Mouse (Mus musculus): Measurements from ENCODE around the gene Usp6nl. TPM values are rescaled to one million over a fixed set of nuclear protein-coding genes. Genes with fewer than 3 reads are reported as not detected.

Usp6nl gene
- polyA plus RNA-seq, 1 experiment from 2014 or later = 25.3 TPM

DNA sequence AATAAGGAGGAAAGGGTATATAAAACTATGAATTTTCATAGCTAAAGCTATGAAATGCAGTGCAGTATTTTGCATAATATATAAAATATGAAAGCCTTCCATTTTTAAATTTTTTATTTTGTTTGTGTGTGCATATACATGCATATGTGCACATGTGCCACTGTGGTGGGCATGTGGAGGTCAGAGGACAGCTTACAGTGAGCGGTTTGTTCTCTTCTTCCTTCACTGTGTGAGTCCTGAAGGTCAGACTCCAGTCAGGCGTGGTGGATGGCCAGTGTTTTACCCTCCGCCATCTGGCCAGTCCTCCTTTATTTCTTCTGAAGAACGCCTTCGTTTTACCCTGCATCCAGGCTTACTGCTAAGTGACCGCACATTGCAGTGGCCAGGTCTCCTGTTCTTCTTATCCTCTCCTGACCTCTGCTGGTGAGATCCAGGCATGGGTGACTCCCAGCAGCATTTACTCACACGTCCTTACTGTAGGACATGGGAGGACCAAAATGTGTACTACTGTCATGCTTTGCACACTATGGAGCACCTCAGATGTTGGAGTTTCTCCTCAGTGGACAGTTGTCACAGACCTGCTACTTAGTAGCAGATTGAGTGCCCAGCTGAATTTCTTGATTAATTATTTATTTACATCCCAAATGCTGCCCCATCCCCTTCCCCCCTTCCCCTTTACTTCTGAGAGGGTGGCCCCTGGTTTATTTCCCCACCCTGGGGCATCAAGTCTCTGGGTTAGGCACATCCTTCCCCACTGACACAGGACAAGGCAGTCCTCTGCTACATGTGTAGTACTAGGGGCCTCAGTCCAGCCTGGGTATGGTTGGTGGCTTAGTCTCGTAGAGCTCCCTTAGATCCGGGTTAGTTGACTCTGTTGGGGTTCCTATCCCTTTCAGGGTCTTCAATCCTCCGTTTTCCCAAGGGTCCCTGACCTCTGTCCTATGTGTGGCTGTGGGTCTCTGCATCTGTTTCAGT, 82.9 kb downstream of the Usp6nl start:
- H3K27me3 ChIP-seq = no peaks in the 10 kb centered on the region
- in situ Hi-C loops (cut with MboI; ENCODE audit: low pct_unique_long_range_greater_than_20kb) = loop anchor here (5.0 to 10.0 kb wide), 2 partner anchors 183 to 411 kb away; no protein-coding TSS in a partner anchor
- ATAC-seq (peak; percentile 89), DNase-seq (ENCODE audit: low read depth, low spot score) (peak; percentile 49)
- peak; percentile 95 for TF ChIP-seq CTCF (IDR thresholded peaks at IDR 0.05)
- ChIA-PET POLR2A (interaction anchor here (1.2 to 1.5 kb wide), 2 partner anchors 46 to 186 kb away, joined by 3 read pairs; no protein-coding TSS in a partner anchor), CTCF (interaction anchor here (0.7 to 10.0 kb wide), 7 partner anchors 11 to 190 kb away, joined by 3 to 73 read pairs (median 4); partner anchors contain the start of gene Echdc3)

DNA sequence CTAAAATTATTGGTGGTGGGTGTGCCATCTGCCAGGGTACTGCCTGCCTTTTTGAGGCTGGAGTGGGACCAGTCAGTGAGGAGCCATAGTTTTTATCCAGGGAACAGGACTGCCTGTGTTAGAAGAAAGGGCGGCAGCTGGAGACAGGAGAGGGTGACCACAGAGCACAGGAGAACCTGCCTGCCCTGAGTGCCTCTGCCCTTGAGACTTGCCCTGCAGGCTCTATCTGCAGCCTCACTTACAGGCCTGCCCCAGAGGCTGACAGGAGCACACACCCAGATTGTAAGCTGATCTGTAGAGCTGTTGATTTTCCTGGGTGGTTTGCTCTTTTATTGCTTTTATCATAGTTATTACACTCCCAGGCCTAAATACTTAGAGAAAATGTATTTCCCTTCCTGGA, 85.2 kb downstream of the Usp6nl start:
- H3K27me3 ChIP-seq = no peaks in the 10 kb centered on the region
- ATAC-seq (no peak), DNase-seq (ENCODE audit: low read depth, low spot score) (no peak)
- in situ Hi-C loops (cut with MboI; ENCODE audit: low pct_unique_long_range_greater_than_20kb) = loop anchor here (5.0 to 10.0 kb wide), 2 partner anchors 185 to 413 kb away; no protein-coding TSS in a partner anchor
- TF ChIP-seq CTCF (IDR thresholded peaks at IDR 0.05) = no peak
- CTCF ChIA-PET = interaction anchor here (1.0 kb wide), 2 partner anchors 188 to 192 kb away, joined by 3 to 5 read pairs; no protein-coding TSS in a partner anchor
- POLR2A ChIA-PET = interaction anchor here (0.8 kb wide), 1 partner anchor 187 kb away, joined by 3 read pairs; no protein-coding TSS in a partner anchor

DNA sequence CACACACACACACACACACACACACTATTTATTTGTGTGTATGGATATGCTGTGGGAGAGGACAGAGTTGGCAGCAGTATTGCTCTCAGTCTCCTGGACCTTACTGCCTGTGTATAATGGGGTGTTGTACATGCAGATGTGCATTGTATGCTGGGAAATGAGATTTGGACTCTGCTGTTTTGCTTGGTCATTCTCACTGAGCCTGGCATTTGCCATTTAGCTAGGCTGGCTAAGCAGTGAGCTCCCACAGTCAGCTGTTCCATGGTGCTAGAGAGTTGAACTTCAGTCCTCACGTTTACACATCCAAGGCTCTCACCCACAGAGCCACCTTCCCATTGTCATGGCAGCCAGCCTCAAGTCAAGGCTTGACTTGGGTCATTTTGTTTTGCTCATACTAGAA, 90.2 kb downstream of the Usp6nl start:
- ChIA-PET POLR2A (no interaction called here), CTCF (interaction anchor here (0.7 kb wide), 1 partner anchor 1966 kb away, joined by 3 read pairs; no protein-coding TSS in a partner anchor)
- DNase-seq (ENCODE audit: low read depth, low spot score) (no peak), ATAC-seq (no peak)
- H3K27me3 ChIP-seq = no peaks in the 10 kb centered on the region
- no peak for TF ChIP-seq CTCF (IDR thresholded peaks at IDR 0.05)
- in situ Hi-C loops (cut with MboI; ENCODE audit: low pct_unique_long_range_greater_than_20kb) = no loop called here

DNA sequence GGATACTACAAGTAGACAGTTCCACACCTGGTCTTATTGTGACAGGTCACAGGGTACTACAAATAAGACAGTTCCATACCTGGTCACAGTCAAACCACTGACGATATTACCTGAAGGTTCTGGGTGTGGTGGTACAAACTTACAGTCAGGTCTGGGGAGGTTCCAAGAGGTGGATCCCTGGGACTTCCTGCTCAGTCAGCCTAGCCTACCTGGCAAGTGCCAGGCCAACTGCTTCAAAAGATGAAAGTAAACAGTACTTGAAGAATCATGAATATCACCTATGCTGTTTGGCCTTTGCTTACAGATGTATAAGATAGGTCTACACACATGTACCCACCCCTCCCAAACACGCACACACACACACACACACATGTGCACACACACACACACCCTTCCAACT, 91.3 kb downstream of the Usp6nl start:
- POLR2A ChIA-PET = no interaction called here
- CTCF ChIA-PET = no interaction called here
- no peak for DNase-seq (ENCODE audit: low read depth, low spot score)
- TF ChIP-seq CTCF (IDR thresholded peaks at IDR 0.05) = no peak
- no peak for ATAC-seq
- in situ Hi-C loops (cut with MboI; ENCODE audit: low pct_unique_long_range_greater_than_20kb) = no loop called here
- H3K27me3 ChIP-seq = no peaks in the 10 kb centered on the region

DNA sequence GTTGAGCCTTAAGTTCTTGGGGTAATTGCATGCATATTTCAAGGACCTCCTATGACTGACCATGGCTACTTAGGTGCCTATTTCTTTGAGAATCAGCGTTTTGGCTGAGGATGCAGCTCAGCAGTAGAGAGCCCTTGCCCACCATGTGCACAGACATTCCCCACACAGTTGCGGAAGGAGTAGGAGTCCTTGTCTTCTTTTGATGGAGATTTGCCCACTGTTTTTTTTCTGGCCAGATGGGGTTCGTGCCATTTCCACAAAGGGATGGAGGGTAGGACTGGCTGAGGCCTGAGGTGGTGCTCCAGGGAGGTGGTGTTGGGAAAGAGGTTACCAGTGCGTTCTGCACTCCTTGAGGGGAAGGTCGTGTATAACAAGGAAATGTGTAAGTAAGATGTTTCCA, 91.9 kb downstream of the Usp6nl start:
- H3K27me3 ChIP-seq = no peaks in the 10 kb centered on the region
- in situ Hi-C loops (cut with MboI; ENCODE audit: low pct_unique_long_range_greater_than_20kb) = no loop called here
- CTCF ChIA-PET = interaction anchor here (0.9 kb wide), 1 partner anchor 194 kb away, joined by 3 read pairs; no protein-coding TSS in a partner anchor

DNA sequence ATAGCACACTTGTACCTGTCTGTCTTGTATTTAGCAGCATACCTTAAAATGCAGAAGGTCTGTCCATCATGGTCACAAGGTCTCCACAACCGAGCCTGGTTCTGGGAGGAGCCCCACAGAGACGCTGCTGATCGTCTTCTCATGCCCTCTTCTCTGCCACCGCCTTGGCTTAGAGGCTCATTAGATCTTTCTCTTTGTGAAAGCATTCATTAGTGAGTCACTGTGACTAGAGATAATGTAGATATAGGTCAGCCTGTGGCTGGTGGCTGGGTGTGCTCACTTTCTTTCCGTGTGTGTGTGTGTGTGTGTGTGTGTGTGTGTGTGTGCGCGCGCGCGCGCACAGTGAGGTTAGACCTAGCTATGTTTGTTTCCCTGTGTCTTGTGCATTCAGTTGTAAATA, 94.7 kb downstream of the Usp6nl start:
- TF ChIP-seq CTCF (IDR thresholded peaks at IDR 0.05) = no peak
- in situ Hi-C loops (cut with MboI; ENCODE audit: low pct_unique_long_range_greater_than_20kb) = no loop called here
- POLR2A ChIA-PET = no interaction called here
- CTCF ChIA-PET = interaction anchor here (1.1 kb wide), 1 partner anchor 197 kb away, joined by 3 read pairs; no protein-coding TSS in a partner anchor
- ATAC-seq (no peak), DNase-seq (ENCODE audit: low read depth, low spot score) (no peak)
- no peaks in the 10 kb centered on the region for H3K27me3 ChIP-seq

More for the DNA sequence above, 91.9 kb downstream of the Usp6nl start:
- ATAC-seq (no peak), DNase-seq (ENCODE audit: low read depth, low spot score) (no peak)
- no peak for TF ChIP-seq CTCF (IDR thresholded peaks at IDR 0.05)
- POLR2A ChIA-PET = no interaction called here

DNA sequence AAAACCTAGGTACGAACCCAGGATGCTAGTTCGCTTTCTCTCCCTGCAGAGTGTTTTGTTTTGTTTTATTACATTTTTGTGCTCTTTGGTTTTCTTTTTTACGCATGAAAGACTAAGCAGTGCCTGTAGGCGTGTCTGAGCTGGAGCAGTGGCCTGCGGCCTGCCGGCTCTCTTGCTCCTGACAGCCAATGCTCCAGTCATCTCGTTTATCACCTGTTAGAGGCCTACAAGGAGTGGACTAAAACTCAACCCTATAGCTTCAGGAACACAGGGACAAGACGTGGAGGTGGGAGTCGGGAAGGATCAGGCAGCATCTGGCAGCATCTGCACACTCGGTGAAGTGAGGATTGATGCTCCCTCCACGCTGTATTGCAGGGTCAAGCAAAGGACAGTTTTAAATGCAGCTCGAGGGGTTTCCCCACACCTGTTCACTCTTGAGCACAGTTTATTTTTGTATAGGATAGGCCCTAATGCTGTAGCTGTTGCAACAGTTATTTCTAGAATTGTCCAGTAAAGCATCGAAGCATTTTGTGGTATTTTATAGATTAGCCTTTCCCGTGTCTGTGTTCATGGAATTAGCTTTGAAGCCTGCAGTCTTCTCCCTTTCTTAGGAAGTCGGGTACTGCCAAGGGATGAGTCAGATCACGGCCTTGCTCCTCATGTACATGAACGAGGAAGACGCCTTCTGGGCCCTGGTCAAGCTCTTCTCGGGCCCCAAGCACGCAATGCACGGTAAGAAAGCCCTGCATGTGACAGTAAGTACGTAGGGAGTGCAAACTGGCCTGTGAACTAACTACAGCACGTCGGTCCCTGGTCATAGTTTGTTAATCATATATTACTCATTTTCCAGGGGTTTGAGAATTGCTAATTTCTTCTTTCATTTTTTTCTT, 101.4 kb downstream of the Usp6nl start:
- POLR2A ChIA-PET = no interaction called here
- CTCF ChIA-PET = interaction anchor here (0.8 to 2.0 kb wide), 3 partner anchors 10 to 204 kb away, joined by 3 to 5 read pairs (median 4); no protein-coding TSS in a partner anchor
- ATAC-seq (no peak), DNase-seq (ENCODE audit: low read depth, low spot score) (no peak)
- in situ Hi-C loops (cut with MboI; ENCODE audit: low pct_unique_long_range_greater_than_20kb) = no loop called here
- no peaks in the 10 kb centered on the region for H3K27me3 ChIP-seq
- TF ChIP-seq CTCF (IDR thresholded peaks at IDR 0.05) = no peak

DNA sequence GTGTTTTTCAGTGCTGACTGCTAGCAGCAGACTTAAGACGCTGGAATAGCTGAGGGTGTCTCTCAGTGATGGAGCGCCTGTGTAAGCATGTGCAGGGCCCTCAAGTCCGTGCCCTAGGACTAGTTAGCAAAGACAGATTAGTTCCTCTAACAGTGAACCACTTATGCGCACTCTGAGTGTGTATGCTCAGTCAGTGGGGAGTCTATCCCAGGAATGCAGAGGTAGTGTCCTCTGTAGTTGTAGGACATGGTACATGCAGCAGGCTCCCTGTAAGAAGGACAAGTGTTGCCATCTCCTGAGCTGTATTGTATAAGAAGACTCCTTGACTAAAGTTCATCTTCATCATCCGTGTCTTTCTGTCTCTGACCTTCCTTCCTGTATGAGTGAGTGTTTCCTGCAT, 102.4 kb downstream of the Usp6nl start:
- ChIA-PET CTCF (interaction anchor here (1.5 to 2.0 kb wide), 3 partner anchors 9 to 205 kb away, joined by 4 to 5 read pairs (median 4); no protein-coding TSS in a partner anchor), POLR2A (no interaction called here)
- DNase-seq (ENCODE audit: low read depth, low spot score) (no peak), ATAC-seq (no peak)
- in situ Hi-C loops (cut with MboI; ENCODE audit: low pct_unique_long_range_greater_than_20kb) = no loop called here
- no peaks in the 10 kb centered on the region for H3K27me3 ChIP-seq
- TF ChIP-seq CTCF (IDR thresholded peaks at IDR 0.05) = no peak

DNA sequence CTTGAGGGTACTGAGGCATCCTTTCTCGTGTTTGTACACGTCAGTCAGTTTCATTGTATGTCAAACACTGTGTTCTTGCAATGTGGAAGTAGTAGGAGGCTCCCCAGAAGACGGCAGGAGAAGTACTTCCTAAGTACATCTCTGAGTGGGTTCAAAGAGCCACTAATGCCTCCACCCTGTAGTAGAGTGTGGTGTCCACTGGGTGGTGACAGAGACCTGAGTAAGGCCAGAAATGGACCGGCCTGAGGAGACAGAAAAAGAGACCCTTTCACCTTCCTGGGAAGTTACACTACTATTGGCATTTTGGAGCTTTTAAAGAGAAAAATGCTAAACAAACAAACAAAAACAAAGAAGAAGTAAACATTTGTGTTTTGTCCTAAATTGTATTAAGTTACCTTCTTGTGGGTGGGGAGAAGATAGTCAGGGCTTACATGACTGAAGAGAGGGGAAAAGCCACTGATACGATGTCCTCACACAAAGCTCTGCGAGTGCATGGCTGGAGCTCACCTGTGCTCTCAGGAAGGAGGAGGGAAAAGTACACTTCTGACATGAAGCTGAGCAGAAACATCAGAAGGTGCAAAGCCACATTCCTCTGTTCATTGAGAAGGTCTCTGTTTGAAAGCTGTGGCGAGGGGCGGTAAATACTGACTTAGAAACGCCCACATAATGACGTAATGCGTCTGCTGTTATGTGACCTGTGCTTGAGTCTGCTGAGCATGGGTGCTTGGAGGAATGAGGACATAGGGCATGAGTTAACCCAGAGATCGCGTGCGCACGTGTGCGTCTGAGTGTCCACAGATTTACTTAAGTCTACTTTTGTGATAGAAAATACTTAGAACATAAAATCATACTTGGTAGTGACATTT, 113.9 kb downstream of the Usp6nl start:
- no peak for DNase-seq (ENCODE audit: low read depth, low spot score)
- ChIA-PET CTCF (interaction anchor here (0.7 to 1.2 kb wide), 8 partner anchors 11 to 412 kb away, joined by 3 to 4 read pairs (median 3); no protein-coding TSS in a partner anchor), POLR2A (no interaction called here)
- in situ Hi-C loops (cut with MboI; ENCODE audit: low pct_unique_long_range_greater_than_20kb) = loop anchor here (5.0 kb wide), 1 partner anchor 1946 kb away; no protein-coding TSS in a partner anchor
- ATAC-seq = peak; percentile 86
- no peaks in the 10 kb centered on the region for H3K27me3 ChIP-seq
- peak; percentile 91 for TF ChIP-seq CTCF (IDR thresholded peaks at IDR 0.05)

Data from Patski (cell line).